Mouse (Mus musculus): ENCODE results near the gene Serac1. TPM values are rescaled to one million over a fixed set of nuclear protein-coding genes. Genes with fewer than 3 reads are reported as not detected.

Serac1 gene
- total and polyA plus RNA-seq, 3 experiments: 5.7 to 8.6 (median 7.0) TPM

- H3K27ac ChIP-seq: peak overlapping the region; percentile 90
- intact Hi-C loops (cut with DNase I): no loop called here
- TF ChIP-seq POLR2A (IDR thresholded peaks at IDR 0.05; ENCODE audit: insufficient read depth, low read depth, low read length) (no peak), CTCF (IDR thresholded peaks at IDR 0.05) (no peak), EP300 (IDR thresholded peaks at IDR 0.05; ENCODE audit: insufficient read depth, low read depth, low read length) (no peak)
- H3K79me2 ChIP-seq (replicated peaks; ENCODE audit: control insufficient read depth, insufficient read depth, low read length): no peaks in the 10 kb centered on the region
- H3K27me3 ChIP-seq (ENCODE audit: control insufficient read depth, insufficient read depth, low read length): no peaks in the 10 kb centered on the region
- H3K36me3 ChIP-seq (ENCODE audit: control insufficient read depth, insufficient read depth, low read length): peaks cover 8% of the 10 kb centered on the region
- peaks cover 30% of the 10 kb centered on the region for H3K4me1 ChIP-seq (ENCODE audit: control insufficient read depth, insufficient read depth, low read length)
- no peak for DNase-seq
- 0 out of 2 replicates have a peak overlapping the region, but pooled peaks have one; percentile 33 for H3K9ac ChIP-seq (ENCODE audit: low read depth, low read length)
- 0 out of 2 replicates have a peak overlapping the region, but pooled peaks have one; percentile 4 for H3K4me3 ChIP-seq
These were observed 81.4 kb downstream of the Serac1 start for GRCm38 (mm10) chr17:5998235-5998500.

GRCm38 (mm10) chr17:5997380-5998234 lies 81.9 kb downstream of the Serac1 start:
- no peaks in the 10 kb centered on the region for H3K27me3 ChIP-seq (ENCODE audit: control insufficient read depth, insufficient read depth, low read length)
- peak overlapping the region; percentile 20; the same call in 1 of the 2 replicates for H3K4me3 ChIP-seq
- WGBS: 33% methylated on average over 16 of the region's 16 CpGs
- no peaks in the 10 kb centered on the region for H3K79me2 ChIP-seq (replicated peaks; ENCODE audit: control insufficient read depth, insufficient read depth, low read length)
- peak; percentile 88 for TF ChIP-seq EP300 (IDR thresholded peaks at IDR 0.05; ENCODE audit: insufficient read depth, low read depth, low read length)
- TF ChIP-seq CTCF (IDR thresholded peaks at IDR 0.05): no peak
- peak; percentile 70 for TF ChIP-seq POLR2A (IDR thresholded peaks at IDR 0.05; ENCODE audit: insufficient read depth, low read depth, low read length)
- peak overlapping the region; percentile 47 for H3K9ac ChIP-seq (ENCODE audit: low read depth, low read length)
- peaks cover 30% of the 10 kb centered on the region for H3K4me1 ChIP-seq (ENCODE audit: control insufficient read depth, insufficient read depth, low read length)
- H3K27ac ChIP-seq: peak overlapping the region; percentile 90
- intact Hi-C loops (cut with DNase I): no loop called here
- peaks cover 8% of the 10 kb centered on the region for H3K36me3 ChIP-seq (ENCODE audit: control insufficient read depth, insufficient read depth, low read length)
- peak; percentile 72 to 88 for DNase-seq

GRCm38 (mm10) chr17:5996589-5996988 lies 83.0 kb downstream of the Serac1 start:
- intact Hi-C loops (cut with DNase I): no loop called here
- H3K9ac ChIP-seq (ENCODE audit: low read depth, low read length): peak overlapping the region; percentile 68
- WGBS: 66% methylated on average over 14 of the region's 14 CpGs
- peaks cover 8% of the 10 kb centered on the region for H3K36me3 ChIP-seq (ENCODE audit: control insufficient read depth, insufficient read depth, low read length)
- H3K27ac ChIP-seq: peak overlapping the region; percentile 92
- no peak for TF ChIP-seq EP300 (IDR thresholded peaks at IDR 0.05; ENCODE audit: insufficient read depth, low read depth, low read length)
- TF ChIP-seq POLR2A (IDR thresholded peaks at IDR 0.05; ENCODE audit: insufficient read depth, low read depth, low read length): no peak
- TF ChIP-seq CTCF (IDR thresholded peaks at IDR 0.05): no peak
- DNase-seq: peak in 1 of 2 experiments; percentile 43
- H3K27me3 ChIP-seq (ENCODE audit: control insufficient read depth, insufficient read depth, low read length): no peaks in the 10 kb centered on the region
- H3K79me2 ChIP-seq (replicated peaks; ENCODE audit: control insufficient read depth, insufficient read depth, low read length): no peaks in the 10 kb centered on the region
- peaks cover 23% of the 10 kb centered on the region for H3K4me1 ChIP-seq (ENCODE audit: control insufficient read depth, insufficient read depth, low read length)
- peak overlapping the region; percentile 31 for H3K4me3 ChIP-seq

GRCm38 (mm10) chr17:5994606-5995005 lies 84.9 kb downstream of the Serac1 start:
- peaks cover 14% of the 10 kb centered on the region for H3K4me1 ChIP-seq (ENCODE audit: control insufficient read depth, insufficient read depth, low read length)
- no peak overlapping the region for H3K9ac ChIP-seq (ENCODE audit: low read depth, low read length)
- H3K27ac ChIP-seq: peak overlapping the region; percentile 26

GRCm38 (mm10) chr17:5993581-5994260 lies 85.8 kb downstream of the Serac1 start:
- no peak overlapping the region for H3K4me3 ChIP-seq
- H3K9ac ChIP-seq (ENCODE audit: low read depth, low read length): no peak overlapping the region
- no peaks in the 10 kb centered on the region for H3K79me2 ChIP-seq (replicated peaks; ENCODE audit: control insufficient read depth, insufficient read depth, low read length)
- no peak for TF ChIP-seq POLR2A (IDR thresholded peaks at IDR 0.05; ENCODE audit: insufficient read depth, low read depth, low read length)
- TF ChIP-seq EP300 (IDR thresholded peaks at IDR 0.05; ENCODE audit: insufficient read depth, low read depth, low read length): no peak
- TF ChIP-seq CTCF (IDR thresholded peaks at IDR 0.05): peak; percentile 62
- intact Hi-C loops (cut with DNase I): no loop called here
- H3K4me1 ChIP-seq (ENCODE audit: control insufficient read depth, insufficient read depth, low read length): peaks cover 10% of the 10 kb centered on the region
- no peak for DNase-seq
- H3K27ac ChIP-seq: peak overlapping the region; percentile 4; the same call in 1 of the 2 replicates
- no peaks in the 10 kb centered on the region for H3K27me3 ChIP-seq (ENCODE audit: control insufficient read depth, insufficient read depth, low read length)
- WGBS: 70% methylated on average over 3 of the region's 3 CpGs
- peaks cover 6% of the 10 kb centered on the region for H3K36me3 ChIP-seq (ENCODE audit: control insufficient read depth, insufficient read depth, low read length)

More at GRCm38 (mm10) chr17:5994606-5995005, 84.9 kb downstream of the Serac1 start:
- DNase-seq: peak in 1 of 2 experiments; percentile 54
- TF ChIP-seq CTCF (IDR thresholded peaks at IDR 0.05) (no peak), POLR2A (IDR thresholded peaks at IDR 0.05; ENCODE audit: insufficient read depth, low read depth, low read length) (no peak), EP300 (IDR thresholded peaks at IDR 0.05; ENCODE audit: insufficient read depth, low read depth, low read length) (no peak)
- Histone ChIP-seq H3K27me3 (ENCODE audit: control insufficient read depth, insufficient read depth, low read length) (no peaks in the 10 kb centered on the region), H3K79me2 (replicated peaks; ENCODE audit: control insufficient read depth, insufficient read depth, low read length) (no peaks in the 10 kb centered on the region), H3K4me3 (no peak overlapping the region), H3K36me3 (ENCODE audit: control insufficient read depth, insufficient read depth, low read length) (peaks cover 6% of the 10 kb centered on the region)
- 44% methylated on average over 6 of the region's 6 CpGs for WGBS
- intact Hi-C loops (cut with DNase I): loop anchor here (1.0 kb wide), 1 partner anchor 53 kb away; the partner anchor contains the start of gene Synj2
